Mouse (Mus musculus): Measurements from ENCODE around the gene Cit.

DNA sequence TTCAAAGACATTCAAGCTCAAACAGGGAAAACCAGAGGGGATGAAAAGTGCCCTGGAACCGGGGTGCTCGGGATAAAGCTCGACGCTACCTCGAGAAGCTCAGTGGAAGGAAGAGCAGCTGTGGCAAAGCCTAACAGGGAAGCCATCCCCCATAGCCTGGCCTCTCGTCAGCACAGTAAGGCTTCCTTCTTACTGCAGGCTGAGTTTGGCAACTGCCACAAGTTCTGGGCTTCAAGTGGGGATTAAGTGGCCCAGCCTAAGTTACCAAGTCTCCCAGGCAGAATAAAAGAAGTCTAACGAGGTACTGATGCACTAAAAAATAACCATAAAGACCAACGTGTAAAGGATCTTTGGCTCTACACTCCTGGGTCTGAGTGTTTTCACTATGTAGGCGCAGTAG lies 173.1 kb downstream of the Cit start:
- TF ChIP-seq TAL1 (conservative IDR thresholded peaks at IDR 0.05; ENCODE audit: low read depth, low read length) (no peak), CTCF (IDR thresholded peaks at IDR 0.05; ENCODE audit: low read depth, low read length) (no peak)

Data from G1E (cell line).